Mouse (Mus musculus) embryonic facial prominence, embryonic 15.5 days (tissue): ENCODE measurements around the gene Tusc1. TPM values are rescaled to one million over a fixed set of nuclear protein-coding genes. Genes with fewer than 3 reads are reported as not detected.

Experiments used
- ATAC-seq: fragments of 200-750 bp; cut with Nextera tagmentation; 2 replicates; pipeline ENCODE4 v1.8.0; 2017; ENCODE audit warnings: low read depth, moderate TSS enrichment; ENCODE audit not compliant: insufficient number of reproducible peaks, low FRiP score, low TSS enrichment
- H3K27ac ChIP-seq: fragments of 300-500 bp; sonication (generic); replicated peaks from 2 replicates; pipeline ENCODE4 v1.5.1; 2015; ENCODE audit warnings: mild to moderate bottlenecking, inconsistent platforms
- H3K27me3 ChIP-seq: fragments of 300-500 bp; sonication (generic); 2 replicates; pipeline ENCODE4 v1.6.1; 2015; ENCODE audit warnings: inconsistent platforms
- H3K36me3 ChIP-seq: fragments of 300-500 bp; sonication (generic); 2 replicates; pipeline ENCODE4 v1.6.1; 2015; ENCODE audit warnings: mild to moderate bottlenecking, inconsistent platforms
- H3K4me1 ChIP-seq: fragments of 300-500 bp; sonication (generic); 2 replicates; pipeline ENCODE4 v1.6.1; 2015; ENCODE audit warnings: inconsistent platforms
- H3K4me2 ChIP-seq: fragments of 300-500 bp; sonication (generic); replicated peaks from 2 replicates; pipeline ENCODE4 v1.6.1; 2015; ENCODE audit warnings: mild to moderate bottlenecking, inconsistent platforms
- H3K4me3 ChIP-seq: fragments of 300-500 bp; sonication (generic); replicated peaks from 2 replicates; pipeline ENCODE4 v1.5.1; 2015; ENCODE audit warnings: mild to moderate bottlenecking, inconsistent platforms
- H3K9ac ChIP-seq: fragments of 300-500 bp; sonication (generic); 2 replicates; pipeline ENCODE4 v1.6.1; 2015; ENCODE audit warnings: inconsistent platforms
- H3K9me3 ChIP-seq: fragments of 300-500 bp; sonication (generic); replicated peaks from 2 replicates; pipeline ENCODE4 v1.6.1; 2016; ENCODE audit warnings: inconsistent platforms
- WGBS: fragments of 180-500 bp; shearing (Covaris S2); methylation state at CpG from one replicate; pipeline ENCODE4 v1.1.7; 2015; 5-methylcytosine and 5-hydroxymethylcytosine counted together
- polyA plus RNA-seq: library from polyadenylated mRNA; unstranded; fragments of >200 nt; fragmentation: Nextera tagmentation; extraction: Ambion mirVana; gene quantifications from 2 replicates; pipeline ENCODE4 v1.2.1, GENCODE M21; 2015

Gene Tusc1
- 7.1 and 7.6 TPM in 2 replicates for polyA plus RNA-seq

GRCm38 (mm10) chr4:93335118-93336003 lies at the start of gene Tusc1:
Gene Tusc1, minus strand, starts transcription at chr4:93335511.
- Histone ChIP-seq H3K4me2 (peak within 1 kb of the TSS; percentile 91), H3K9ac (peak within 1 kb of the TSS; percentile 76), H3K9me3 (no peaks in the 10 kb centered on the region), H3K36me3 (no peaks in the 10 kb centered on the region), H3K27me3 (no peaks in the 10 kb centered on the region), H3K4me3 (peak within 1 kb of the TSS; percentile 75), H3K27ac (peak within 1 kb of the TSS; percentile 94), H3K4me1 (0 out of 2 replicates have a peak, but pooled peaks cover 3% of the 10 kb centered on the region)
- peak; percentile 87 for ATAC-seq
- under 1% methylated on average over 74 of the region's 97 CpGs for WGBS

DNA sequence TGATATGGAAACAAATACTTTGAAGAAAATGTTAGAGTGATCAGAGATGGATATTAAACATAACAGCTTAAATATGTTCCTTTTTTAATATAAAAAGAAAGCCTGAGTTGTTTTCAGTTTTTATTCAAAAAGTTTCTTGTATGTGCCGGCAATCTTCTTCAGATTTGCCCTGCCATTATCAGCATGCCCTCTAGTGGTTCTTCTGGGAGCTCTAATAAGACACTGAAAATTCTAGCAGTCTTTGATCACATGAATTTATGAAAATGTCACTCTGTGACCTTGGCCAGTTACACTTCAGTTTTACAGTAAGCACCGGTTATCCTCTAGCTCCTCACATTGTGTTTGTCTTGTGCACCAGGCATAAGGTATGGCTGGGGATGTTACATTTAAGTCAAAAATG lies 17.6 kb upstream of the Tusc1 start:
- ATAC-seq = no peak
- Histone ChIP-seq H3K4me3 (no peak overlapping the region), H3K4me2 (no peak overlapping the region), H3K9ac (no peak overlapping the region), H3K27me3 (no peaks in the 10 kb centered on the region), H3K27ac (no peak overlapping the region), H3K9me3 (no peaks in the 10 kb centered on the region), H3K4me1 (no peaks in the 10 kb centered on the region), H3K36me3 (no peaks in the 10 kb centered on the region)
- 65% methylated on average over 2 of the region's 2 CpGs for WGBS

GRCm38 (mm10) chr4:93344357-93344756 lies 9.0 kb upstream of the Tusc1 start:
- no peaks in the 10 kb centered on the region for H3K9me3 ChIP-seq
- H3K4me1 ChIP-seq = no peaks in the 10 kb centered on the region
- H3K9ac ChIP-seq = no peak overlapping the region
- no peak overlapping the region for H3K4me3 ChIP-seq
- WGBS = 87% methylated on average over 2 of the region's 2 CpGs
- H3K27ac ChIP-seq = no peak overlapping the region
- ATAC-seq = no peak
- no peaks in the 10 kb centered on the region for H3K36me3 ChIP-seq
- no peaks in the 10 kb centered on the region for H3K27me3 ChIP-seq
- no peak overlapping the region for H3K4me2 ChIP-seq

- Histone ChIP-seq H3K9me3 (no peaks in the 10 kb centered on the region), H3K27me3 (no peaks in the 10 kb centered on the region), H3K4me3 (no peak overlapping the region), H3K27ac (no peak overlapping the region), H3K9ac (no peak overlapping the region), H3K4me1 (no peaks in the 10 kb centered on the region), H3K4me2 (no peak overlapping the region), H3K36me3 (no peaks in the 10 kb centered on the region)
- no peak for ATAC-seq
Observed at GRCm38 (mm10) chr4:93341568-93341967, 6.3 kb upstream of the Tusc1 start.

DNA sequence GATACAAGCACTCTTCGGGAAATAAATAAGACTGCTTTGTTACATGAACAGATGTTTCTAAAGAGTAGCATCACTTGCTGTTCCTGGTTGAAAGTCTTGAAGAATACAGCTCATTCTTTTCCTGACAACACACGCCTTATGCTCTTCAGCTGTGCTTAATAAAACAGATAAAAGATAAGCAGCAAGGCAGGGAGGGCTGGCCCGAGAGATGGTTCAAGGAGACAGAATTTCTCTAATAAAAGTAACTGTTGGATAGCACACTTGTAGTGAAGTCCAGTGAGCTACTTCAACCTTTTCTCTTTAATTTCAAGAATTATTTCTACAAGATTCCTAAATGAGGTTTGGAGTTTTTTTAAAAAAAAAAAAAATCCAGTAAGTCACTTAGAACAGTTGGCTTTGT lies 2.7 kb upstream of the Tusc1 start:
- ATAC-seq = no peak
- H3K4me2 ChIP-seq = no peak overlapping the region
- H3K9me3 ChIP-seq = no peaks in the 10 kb centered on the region
- no peak overlapping the region for H3K27ac ChIP-seq
- H3K27me3 ChIP-seq = no peaks in the 10 kb centered on the region
- H3K36me3 ChIP-seq = no peaks in the 10 kb centered on the region
- no peak overlapping the region for H3K9ac ChIP-seq
- 62% methylated on average over 3 of the region's 3 CpGs for WGBS
- H3K4me1 ChIP-seq = 0 out of 2 replicates have a peak, but pooled peaks cover 3% of the 10 kb centered on the region
- H3K4me3 ChIP-seq = no peak overlapping the region

- Histone ChIP-seq H3K27me3 (no peaks in the 10 kb centered on the region), H3K4me3 (peak overlapping the region; percentile 75), H3K4me2 (peak overlapping the region; percentile 91), H3K36me3 (no peaks in the 10 kb centered on the region), H3K4me1 (0 out of 2 replicates have a peak, but pooled peaks cover 3% of the 10 kb centered on the region), H3K27ac (peak overlapping the region; percentile 94), H3K9me3 (no peaks in the 10 kb centered on the region), H3K9ac (peak overlapping the region; percentile 76)
- WGBS = under 1% methylated on average over 48 of the region's 49 CpGs
- peak; percentile 90 for ATAC-seq
Observed at GRCm38 (mm10) chr4:93334636-93335117, 634 bp downstream of the Tusc1 start.

DNA sequence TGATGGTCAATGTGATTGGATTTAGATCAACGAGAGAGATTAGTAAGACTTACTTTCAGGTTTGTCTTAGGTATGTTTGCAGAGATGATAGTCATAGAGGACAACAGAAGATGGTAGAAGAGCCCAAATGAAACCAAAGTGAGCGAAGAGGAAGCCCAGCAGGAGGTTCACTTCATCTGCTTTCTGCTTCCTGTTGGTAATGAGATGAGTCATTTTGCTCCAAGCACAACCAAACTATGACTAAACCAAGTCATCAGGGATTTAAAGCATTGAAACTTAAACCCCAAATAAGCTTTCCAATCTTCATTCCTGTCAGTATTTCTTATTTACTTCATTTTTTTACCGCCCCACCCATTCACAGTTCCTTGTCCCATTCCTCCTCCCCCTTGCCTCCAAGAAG lies 27.8 kb downstream of the Tusc1 start:
- WGBS = 80% methylated on average over 3 of the region's 3 CpGs
- no peak overlapping the region for H3K4me2 ChIP-seq
- no peak for ATAC-seq

GRCm38 (mm10) chr4:93286065-93286464 lies 49.2 kb downstream of the Tusc1 start:
- Histone ChIP-seq H3K9ac (no peak overlapping the region), H3K4me3 (no peak overlapping the region), H3K4me1 (no peaks in the 10 kb centered on the region), H3K9me3 (no peaks in the 10 kb centered on the region), H3K27ac (no peak overlapping the region), H3K4me2 (no peak overlapping the region), H3K36me3 (no peaks in the 10 kb centered on the region), H3K27me3 (no peaks in the 10 kb centered on the region)
- no peak for ATAC-seq
- 90% methylated on average over 4 of the region's 4 CpGs for WGBS

More for the DNA sequence above, 27.8 kb downstream of the Tusc1 start:
- Histone ChIP-seq H3K9ac (no peak overlapping the region), H3K9me3 (no peaks in the 10 kb centered on the region), H3K36me3 (no peaks in the 10 kb centered on the region), H3K4me1 (no peaks in the 10 kb centered on the region), H3K27ac (no peak overlapping the region), H3K4me3 (no peak overlapping the region), H3K27me3 (no peaks in the 10 kb centered on the region)
